Mouse (Mus musculus): ENCODE measurements around the gene Evi5.
A peak's percentile ranks its signal among the peaks of the same experiment; 100 is the strongest.

Evi5 gene

GRCm38 (mm10) chr5:107807496-107807895 is 67.4 kb downstream of the Evi5 start:
- DNase-seq (ENCODE audit: inconsistent age in 2 of 2, low spot score in 1 of 2) = no peak

DNA sequence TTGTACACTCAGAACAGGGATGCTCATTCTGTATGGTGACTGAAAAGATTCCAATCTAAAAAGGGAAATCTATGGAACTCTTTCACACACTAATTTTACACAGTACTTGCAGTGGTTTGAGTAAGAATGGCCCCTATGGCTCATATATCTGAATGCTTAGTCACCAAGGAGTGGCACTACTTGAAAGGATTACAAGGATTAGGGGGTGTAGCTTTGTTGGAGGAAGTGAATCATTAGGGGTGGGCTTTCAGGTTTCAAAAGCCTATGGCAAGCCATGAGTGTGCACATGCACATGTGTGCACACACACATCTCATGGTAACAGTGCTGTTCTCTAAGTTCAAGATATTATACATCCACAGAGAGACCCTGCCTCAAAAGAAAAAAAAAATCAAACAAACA is 72.3 kb downstream of the Evi5 start:
- no peak for DNase-seq (ENCODE audit: inconsistent age in 2 of 2, low spot score in 1 of 2)

- no peak for DNase-seq (ENCODE audit: inconsistent age in 2 of 2, low spot score in 1 of 2)
Observed at GRCm38 (mm10) chr5:107801234-107801633, 73.7 kb downstream of the Evi5 start.

DNA sequence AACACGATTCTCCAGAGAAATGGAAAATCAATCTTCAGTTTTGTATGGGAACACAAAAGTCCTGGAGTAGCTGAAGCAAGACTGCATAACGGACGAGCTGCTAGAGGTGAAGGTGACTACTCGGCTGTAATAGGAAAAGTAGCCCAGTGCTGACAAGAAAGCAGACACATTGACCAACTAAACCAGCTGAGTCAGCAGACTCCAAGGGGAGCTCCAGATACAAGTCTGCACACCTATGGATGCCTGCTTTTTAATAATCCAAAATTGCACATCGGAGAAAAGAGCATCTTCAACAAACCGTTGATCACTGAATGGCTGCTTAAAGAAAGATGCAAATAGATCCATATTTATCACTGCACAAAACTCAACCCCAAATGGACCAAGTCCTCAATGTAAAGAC is 76.6 kb downstream of the Evi5 start:
- no peak for DNase-seq (ENCODE audit: inconsistent age in 2 of 2, low spot score in 1 of 2)

- DNase-seq (ENCODE audit: inconsistent age in 2 of 2, low spot score in 1 of 2) = peak in 1 of 2 experiments; percentile 32
Observed at GRCm38 (mm10) chr5:107793927-107794326, 81.0 kb downstream of the Evi5 start.

- DNase-seq (ENCODE audit: inconsistent age in 2 of 2, low spot score in 1 of 2) = peak; percentile 54 to 61
Observed at GRCm38 (mm10) chr5:107793258-107793657, 81.6 kb downstream of the Evi5 start.

DNA sequence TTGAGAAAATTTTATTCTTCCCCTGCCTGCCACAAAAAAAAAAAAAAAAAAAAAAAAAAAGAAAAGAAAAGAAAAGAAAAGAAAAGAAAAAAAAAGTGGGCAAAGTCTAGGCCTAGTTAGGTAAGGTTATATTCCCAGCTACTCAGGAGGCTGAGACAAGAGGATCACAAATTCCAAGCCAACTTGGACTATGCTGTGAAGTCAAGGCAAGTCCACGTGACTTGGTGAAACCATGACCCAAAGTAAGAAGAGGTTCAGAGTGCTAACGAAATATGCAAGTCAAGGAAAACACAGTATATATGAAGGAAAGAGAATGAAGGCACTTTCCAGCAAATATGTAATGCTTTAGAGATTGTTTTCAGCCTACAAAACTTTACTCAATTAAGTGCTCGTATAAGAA is 82.4 kb downstream of the Evi5 start:
- no peak for DNase-seq (ENCODE audit: inconsistent age in 2 of 2, low spot score in 1 of 2)

GRCm38 (mm10) chr5:107791966-107792365 is 82.9 kb downstream of the Evi5 start:
- no peak for DNase-seq (ENCODE audit: inconsistent age in 2 of 2, low spot score in 1 of 2)

DNA sequence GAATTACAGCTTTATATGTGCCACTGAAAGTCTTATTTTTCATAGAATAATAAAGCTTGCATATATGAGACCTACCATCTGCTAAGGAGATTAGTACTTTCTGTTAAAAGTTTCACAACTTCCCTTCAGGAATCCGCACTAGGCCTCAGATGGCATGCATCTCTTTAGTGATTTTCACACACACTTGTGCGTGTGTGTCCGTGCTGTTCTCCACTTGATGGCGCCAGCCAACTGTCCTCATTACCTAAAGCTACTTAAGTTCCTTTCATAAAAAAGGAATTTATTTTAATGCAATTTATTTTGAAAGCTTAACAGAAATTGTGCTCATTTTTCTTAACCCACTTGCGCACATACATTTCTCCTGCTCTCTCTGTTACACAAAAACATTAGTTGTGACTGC is 85.4 kb downstream of the Evi5 start:
- no peak for DNase-seq (ENCODE audit: inconsistent age in 2 of 2, low spot score in 1 of 2)

DNA sequence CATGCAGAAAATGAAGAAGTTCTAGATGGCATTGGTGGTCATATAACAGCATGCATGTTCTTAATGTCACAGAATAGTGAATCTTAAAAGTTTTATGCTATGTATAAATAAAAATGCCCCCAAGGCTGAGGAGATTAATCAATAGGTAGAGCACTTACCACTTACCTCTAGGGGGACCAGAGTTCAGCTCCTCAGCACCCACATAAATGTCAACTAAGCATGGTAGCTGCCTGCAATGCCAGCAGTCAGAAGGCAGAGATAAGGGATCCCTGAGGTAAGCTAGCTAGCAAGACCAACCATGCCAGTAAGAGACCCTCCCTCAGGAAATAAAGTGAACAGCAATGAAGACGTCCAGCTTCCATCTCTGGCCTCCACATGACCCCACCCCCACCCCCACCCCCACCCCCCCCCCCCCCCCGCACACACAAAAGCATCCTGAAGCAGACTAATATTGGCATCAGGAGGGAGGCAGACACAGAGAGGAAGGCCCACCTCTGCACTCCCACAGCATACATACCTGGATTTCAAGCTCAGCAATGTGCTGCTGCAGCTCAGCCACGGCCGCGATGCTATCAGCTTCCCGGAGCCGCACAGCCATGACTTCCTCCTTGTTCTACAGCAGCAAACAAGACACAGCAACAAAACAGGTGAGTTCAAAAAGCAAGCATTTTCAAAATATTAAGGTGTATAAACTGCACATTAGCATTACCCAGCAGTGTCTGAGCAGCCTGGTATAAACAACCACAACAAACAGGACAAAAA is 87.0 kb downstream of the Evi5 start:
- no peak for DNase-seq (ENCODE audit: inconsistent age in 2 of 2, low spot score in 1 of 2)

DNA sequence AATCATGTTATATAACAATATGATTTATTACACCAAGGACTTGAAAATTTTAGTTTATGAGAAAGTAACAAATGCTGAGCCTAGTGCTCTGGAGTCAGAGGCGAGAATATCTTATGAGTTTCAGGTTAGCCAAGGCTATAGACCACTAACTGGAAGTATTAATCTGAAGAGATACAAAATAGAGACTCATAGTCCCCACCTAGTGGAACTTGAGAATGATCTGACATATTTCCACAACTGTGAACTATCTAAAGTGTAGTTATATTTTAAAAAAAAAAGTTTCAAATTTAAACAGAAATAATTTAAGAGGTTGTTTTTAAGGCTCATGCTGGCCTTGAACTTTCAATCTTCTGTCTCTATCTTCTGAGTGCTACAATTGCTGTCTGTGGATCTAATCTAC is 92.5 kb downstream of the Evi5 start:
- no peak for DNase-seq (ENCODE audit: inconsistent age in 2 of 2, low spot score in 1 of 2)

- no peak for DNase-seq (ENCODE audit: inconsistent age in 2 of 2, low spot score in 1 of 2)
Observed at GRCm38 (mm10) chr5:107778763-107779162, 96.1 kb downstream of the Evi5 start.

DNA sequence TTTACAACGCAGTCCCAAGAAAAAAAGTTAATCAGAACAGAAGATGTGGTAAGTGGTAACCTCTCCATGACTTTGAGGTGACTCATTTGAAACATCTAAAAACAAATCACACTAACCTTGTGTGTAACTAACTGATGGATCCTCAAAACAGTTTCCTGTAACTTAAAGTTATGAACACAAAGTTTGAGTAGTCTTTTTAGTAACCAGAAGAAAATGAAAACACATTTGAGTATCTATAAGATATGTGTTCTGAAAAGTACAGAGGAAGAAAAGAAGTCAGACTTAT is 97.4 kb downstream of the Evi5 start:
- DNase-seq (ENCODE audit: inconsistent age in 2 of 2, low spot score in 1 of 2) = no peak

- DNase-seq (ENCODE audit: inconsistent age in 2 of 2, low spot score in 1 of 2) = peak in 1 of 2 experiments; percentile 62
Observed at GRCm38 (mm10) chr5:107776777-107777544, 97.9 kb downstream of the Evi5 start.

DNA sequence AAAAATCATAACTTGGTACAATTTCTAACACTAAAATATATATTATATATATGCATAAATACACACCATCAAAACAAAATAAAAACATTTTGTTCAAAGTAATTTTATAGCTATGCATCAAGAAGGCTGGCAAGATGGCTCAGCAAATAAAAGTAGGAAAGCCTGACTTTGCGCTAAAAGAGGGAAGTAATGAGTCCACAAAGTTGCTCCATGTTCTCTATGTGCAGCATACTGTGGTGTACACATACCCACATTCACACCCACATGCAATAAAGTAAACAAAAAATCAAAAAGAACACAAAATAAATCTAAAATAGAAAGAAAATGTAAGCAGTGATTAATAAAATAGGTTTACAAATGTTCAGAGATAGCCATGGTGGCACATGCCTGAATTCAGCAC is 99.0 kb downstream of the Evi5 start:
- no peak for DNase-seq (ENCODE audit: inconsistent age in 2 of 2, low spot score in 1 of 2)

DNA sequence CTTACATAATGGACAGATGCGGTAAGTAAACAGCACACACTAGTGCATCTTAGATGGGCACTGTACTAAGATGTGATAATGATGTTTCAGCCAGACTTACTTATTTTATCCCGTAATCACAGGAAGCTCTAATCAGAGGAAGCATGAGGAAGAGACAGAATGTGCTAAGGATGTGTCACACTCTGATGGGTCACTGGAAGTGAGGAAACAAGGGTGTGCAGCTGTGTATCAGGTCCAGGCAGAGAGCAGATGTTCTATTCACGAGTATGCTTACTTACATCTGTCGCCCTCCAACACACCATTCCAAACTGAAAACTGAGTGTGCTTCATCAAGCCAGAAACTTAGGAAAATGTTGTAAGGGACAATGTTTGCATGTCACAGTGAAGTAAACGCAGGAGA is 102.9 kb downstream of the Evi5 start:
- DNase-seq (ENCODE audit: inconsistent age in 2 of 2, low spot score in 1 of 2) = no peak

DNA sequence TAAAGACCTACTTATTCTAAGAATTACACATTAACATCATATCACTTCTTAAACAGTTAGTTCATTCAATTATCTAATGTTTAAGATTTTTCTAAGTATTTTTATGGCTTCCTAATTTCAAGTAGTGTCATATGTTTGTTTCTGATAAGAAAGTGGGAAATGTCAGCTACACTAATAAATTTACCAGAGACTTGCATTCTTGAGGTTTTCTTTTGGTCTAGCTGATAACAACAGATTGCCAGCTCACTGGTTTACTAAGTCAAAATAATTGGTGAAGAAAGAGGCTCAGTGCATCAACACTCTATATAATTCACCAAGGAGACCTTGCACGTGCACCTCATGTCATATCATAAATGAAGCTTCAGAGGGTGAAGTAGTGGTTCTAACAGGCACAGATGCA is 106.7 kb downstream of the Evi5 start:
- no peak for DNase-seq (ENCODE audit: inconsistent age in 2 of 2, low spot score in 1 of 2)

DNA sequence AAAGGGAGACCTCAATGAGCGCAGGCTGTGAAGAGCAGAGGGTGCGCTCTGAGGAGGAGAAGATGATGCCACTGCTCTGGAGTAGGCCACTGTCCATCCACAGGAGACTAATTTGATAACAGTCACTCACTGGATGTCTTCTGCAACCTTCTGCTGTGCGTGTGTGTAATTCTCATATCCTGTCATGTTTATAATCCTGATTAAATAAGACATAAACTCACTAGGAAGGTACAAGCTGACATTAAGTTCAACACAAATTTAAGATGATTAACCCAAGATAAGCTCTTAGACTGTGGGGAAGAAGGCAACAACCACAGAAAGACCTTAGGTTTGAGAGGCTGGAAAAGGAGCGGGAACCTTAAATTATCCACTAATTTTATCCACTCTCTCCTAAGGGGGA is 109.0 kb downstream of the Evi5 start:
- DNase-seq (ENCODE audit: inconsistent age in 2 of 2, low spot score in 1 of 2) = no peak

DNA sequence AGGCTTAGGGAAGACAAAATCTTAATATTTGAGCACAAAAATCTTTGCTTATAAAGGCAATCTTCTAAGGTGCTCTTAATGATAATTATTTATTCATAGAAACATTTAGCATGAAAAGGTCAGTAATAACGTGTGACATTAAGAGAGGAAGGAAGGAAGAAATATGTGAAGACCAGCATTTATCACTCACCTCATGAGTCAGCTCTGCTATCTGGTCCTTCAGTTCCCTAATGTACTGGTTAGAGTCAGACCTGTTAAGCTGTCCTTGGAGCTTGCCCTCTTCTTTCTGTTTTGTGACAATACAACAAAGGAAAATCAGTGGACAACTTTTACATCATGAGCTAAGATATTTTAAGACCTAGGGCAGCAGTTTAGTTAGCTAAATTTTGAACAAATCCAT is 110.4 kb downstream of the Evi5 start:
- peak in 1 of 2 experiments; percentile 36 for DNase-seq (ENCODE audit: inconsistent age in 2 of 2, low spot score in 1 of 2)

DNA sequence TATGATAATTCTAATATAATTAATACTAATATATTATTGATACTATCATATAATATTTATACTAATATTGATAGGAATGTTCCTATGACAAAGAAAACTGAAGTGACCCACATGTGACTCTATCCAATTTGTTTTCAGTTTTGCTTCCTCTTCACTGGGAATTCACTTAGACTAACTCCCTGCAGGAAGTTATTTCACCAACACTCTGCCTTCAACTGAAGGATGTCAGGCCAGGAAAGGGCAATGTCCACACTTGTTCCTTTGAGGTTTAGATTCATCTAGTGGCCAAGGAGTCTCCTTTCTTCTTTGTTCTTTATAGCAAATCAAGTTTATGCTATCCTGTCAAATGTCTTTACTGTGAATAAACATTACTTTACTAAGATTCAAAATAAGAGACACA is 111.2 kb downstream of the Evi5 start:
- DNase-seq (ENCODE audit: inconsistent age in 2 of 2, low spot score in 1 of 2) = no peak

GRCm38 (mm10) chr5:107759121-107759520 is 115.8 kb downstream of the Evi5 start:
- DNase-seq (ENCODE audit: inconsistent age in 2 of 2, low spot score in 1 of 2) = no peak

DNA sequence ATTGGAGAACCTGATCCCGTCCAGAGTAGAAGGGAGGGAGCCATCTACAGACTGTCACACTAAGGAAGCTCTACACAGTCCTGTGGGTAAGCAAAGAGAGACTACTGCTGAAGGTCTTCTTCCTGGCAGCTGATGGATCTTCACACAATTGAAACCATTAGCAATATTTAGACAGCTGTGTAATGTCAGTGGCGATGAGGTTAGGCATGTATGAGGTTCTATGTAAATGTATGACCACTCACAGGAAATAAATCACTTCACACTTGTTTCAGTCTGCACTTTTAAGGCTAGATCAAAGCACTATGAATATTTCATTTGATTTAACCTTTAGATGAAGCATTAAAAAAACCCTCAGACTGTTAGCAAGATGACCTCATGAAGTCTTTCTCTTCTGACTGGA is 118.8 kb downstream of the Evi5 start:
- DNase-seq (ENCODE audit: inconsistent age in 2 of 2, low spot score in 1 of 2) = no peak

DNA sequence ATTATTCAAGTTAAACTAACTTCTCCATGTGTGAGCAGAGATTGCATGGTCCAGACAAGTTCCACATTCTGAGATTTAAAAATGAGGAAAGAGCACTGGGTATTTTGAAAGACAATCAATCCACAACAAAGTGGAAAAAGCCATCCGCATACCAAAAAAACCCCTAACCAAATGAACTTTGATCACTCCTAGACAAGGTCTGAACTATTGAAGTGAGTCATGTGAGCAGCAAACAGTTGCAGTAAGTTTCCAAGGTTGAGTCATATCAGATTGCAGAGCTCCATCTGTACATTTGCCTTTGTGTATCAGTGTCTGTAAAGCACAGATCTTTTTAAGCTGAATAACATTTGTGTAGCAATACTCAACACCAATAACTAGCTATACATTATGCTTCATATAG is 120.2 kb downstream of the Evi5 start:
- peak in 1 of 2 experiments; percentile 46 for DNase-seq (ENCODE audit: inconsistent age in 2 of 2, low spot score in 1 of 2)
